Mouse (Mus musculus): ENCODE results near the gene Slc35f1. TPM values are rescaled to one million over a fixed set of nuclear protein-coding genes. Genes with fewer than 3 reads are reported as not detected.

Gene Slc35f1
- polyA plus RNA-seq, 1 experiment = not detected

- TF ChIP-seq FLI1 (IDR thresholded peaks at IDR 0.05; ENCODE audit: low read length) (no peak), GATA1 (IDR thresholded peaks at IDR 0.05; ENCODE audit: borderline replicate concordance, low read length) (no peak)
- Histone ChIP-seq H3K9me3 (no peaks in the 10 kb centered on the region), H3K27me3 (replicated peaks) (no peaks in the 10 kb centered on the region), H3K4me3 (replicated peaks) (no peak overlapping the region), H3K4me1 (no peaks in the 10 kb centered on the region), H3K36me3 (replicated peaks; ENCODE audit: low read length) (no peaks in the 10 kb centered on the region)
Observed at GRCm38 (mm10) chr10:52904914-52905313, 214.6 kb downstream of the Slc35f1 start.

- Histone ChIP-seq H3K4me1 (no peaks in the 10 kb centered on the region), H3K4me3 (replicated peaks) (no peak overlapping the region), H3K27me3 (replicated peaks) (no peaks in the 10 kb centered on the region), H3K36me3 (replicated peaks; ENCODE audit: low read length) (no peaks in the 10 kb centered on the region), H3K9me3 (no peaks in the 10 kb centered on the region)
- TF ChIP-seq FLI1 (IDR thresholded peaks at IDR 0.05; ENCODE audit: low read length) = no peak
- TF ChIP-seq GATA1 (IDR thresholded peaks at IDR 0.05; ENCODE audit: borderline replicate concordance, low read length) = no peak
Observed at GRCm38 (mm10) chr10:52911762-52912161, 221.4 kb downstream of the Slc35f1 start.

- TF ChIP-seq GATA1 (IDR thresholded peaks at IDR 0.05; ENCODE audit: borderline replicate concordance, low read length) (no peak), FLI1 (IDR thresholded peaks at IDR 0.05; ENCODE audit: low read length) (no peak)
- Histone ChIP-seq H3K4me3 (replicated peaks) (no peak overlapping the region), H3K4me1 (no peaks in the 10 kb centered on the region), H3K36me3 (replicated peaks; ENCODE audit: low read length) (no peaks in the 10 kb centered on the region), H3K9me3 (no peaks in the 10 kb centered on the region), H3K27me3 (replicated peaks) (no peaks in the 10 kb centered on the region)
Observed at GRCm38 (mm10) chr10:52918715-52919114, 228.4 kb downstream of the Slc35f1 start.

- H3K9me3 ChIP-seq = no peaks in the 10 kb centered on the region
- H3K4me1 ChIP-seq = no peaks in the 10 kb centered on the region
- no peaks in the 10 kb centered on the region for H3K27me3 ChIP-seq (replicated peaks)
- no peak overlapping the region for H3K4me3 ChIP-seq (replicated peaks)
- no peaks in the 10 kb centered on the region for H3K36me3 ChIP-seq (replicated peaks; ENCODE audit: low read length)
- TF ChIP-seq FLI1 (IDR thresholded peaks at IDR 0.05; ENCODE audit: low read length) (no peak), GATA1 (IDR thresholded peaks at IDR 0.05; ENCODE audit: borderline replicate concordance, low read length) (no peak)
Observed at GRCm38 (mm10) chr10:52923143-52923542, 232.8 kb downstream of the Slc35f1 start.

GRCm38 (mm10) chr10:52926330-52926729 lies 236.0 kb downstream of the Slc35f1 start:
- H3K4me1 ChIP-seq = no peaks in the 10 kb centered on the region
- H3K27me3 ChIP-seq (replicated peaks) = no peaks in the 10 kb centered on the region
- no peak for TF ChIP-seq FLI1 (IDR thresholded peaks at IDR 0.05; ENCODE audit: low read length)
- TF ChIP-seq GATA1 (IDR thresholded peaks at IDR 0.05; ENCODE audit: borderline replicate concordance, low read length) = no peak
- H3K9me3 ChIP-seq = no peaks in the 10 kb centered on the region
- no peak overlapping the region for H3K4me3 ChIP-seq (replicated peaks)
- H3K36me3 ChIP-seq (replicated peaks; ENCODE audit: low read length) = no peaks in the 10 kb centered on the region

- Histone ChIP-seq H3K4me3 (replicated peaks) (no peak overlapping the region), H3K4me1 (no peaks in the 10 kb centered on the region), H3K9me3 (no peaks in the 10 kb centered on the region), H3K27me3 (replicated peaks) (no peaks in the 10 kb centered on the region), H3K36me3 (replicated peaks; ENCODE audit: low read length) (no peaks in the 10 kb centered on the region)
- TF ChIP-seq FLI1 (IDR thresholded peaks at IDR 0.05; ENCODE audit: low read length) (no peak), GATA1 (IDR thresholded peaks at IDR 0.05; ENCODE audit: borderline replicate concordance, low read length) (no peak)
Observed at GRCm38 (mm10) chr10:52932159-52932558, 241.8 kb downstream of the Slc35f1 start.

- no peaks in the 10 kb centered on the region for H3K36me3 ChIP-seq (replicated peaks; ENCODE audit: low read length)
- TF ChIP-seq GATA1 (IDR thresholded peaks at IDR 0.05; ENCODE audit: borderline replicate concordance, low read length) = no peak
- TF ChIP-seq FLI1 (IDR thresholded peaks at IDR 0.05; ENCODE audit: low read length) = no peak
- H3K4me1 ChIP-seq = no peaks in the 10 kb centered on the region
- H3K9me3 ChIP-seq = no peaks in the 10 kb centered on the region
- no peaks in the 10 kb centered on the region for H3K27me3 ChIP-seq (replicated peaks)
- H3K4me3 ChIP-seq (replicated peaks) = no peak overlapping the region
Observed at GRCm38 (mm10) chr10:52934615-52935014, 244.3 kb downstream of the Slc35f1 start.

- no peak for TF ChIP-seq GATA1 (IDR thresholded peaks at IDR 0.05; ENCODE audit: borderline replicate concordance, low read length)
- TF ChIP-seq FLI1 (IDR thresholded peaks at IDR 0.05; ENCODE audit: low read length) = no peak
- Histone ChIP-seq H3K27me3 (replicated peaks) (no peaks in the 10 kb centered on the region), H3K4me3 (replicated peaks) (no peak overlapping the region), H3K9me3 (no peaks in the 10 kb centered on the region), H3K36me3 (replicated peaks; ENCODE audit: low read length) (no peaks in the 10 kb centered on the region), H3K4me1 (no peaks in the 10 kb centered on the region)
Observed at GRCm38 (mm10) chr10:52940111-52940830, 249.9 kb downstream of the Slc35f1 start.

- no peaks in the 10 kb centered on the region for H3K4me1 ChIP-seq
- no peaks in the 10 kb centered on the region for H3K27me3 ChIP-seq (replicated peaks)
- no peaks in the 10 kb centered on the region for H3K9me3 ChIP-seq
- TF ChIP-seq FLI1 (IDR thresholded peaks at IDR 0.05; ENCODE audit: low read length) (no peak), GATA1 (IDR thresholded peaks at IDR 0.05; ENCODE audit: borderline replicate concordance, low read length) (no peak)
- no peak overlapping the region for H3K4me3 ChIP-seq (replicated peaks)
- no peaks in the 10 kb centered on the region for H3K36me3 ChIP-seq (replicated peaks; ENCODE audit: low read length)
Observed at GRCm38 (mm10) chr10:52940831-52941216, 250.5 kb downstream of the Slc35f1 start.

GRCm38 (mm10) chr10:52952581-52952980 lies 262.2 kb downstream of the Slc35f1 start:
- TF ChIP-seq GATA1 (IDR thresholded peaks at IDR 0.05; ENCODE audit: borderline replicate concordance, low read length) = no peak
- TF ChIP-seq FLI1 (IDR thresholded peaks at IDR 0.05; ENCODE audit: low read length) = no peak
- no peak overlapping the region for H3K4me3 ChIP-seq (replicated peaks)
- no peaks in the 10 kb centered on the region for H3K27me3 ChIP-seq (replicated peaks)
- H3K36me3 ChIP-seq (replicated peaks; ENCODE audit: low read length) = no peaks in the 10 kb centered on the region
- no peaks in the 10 kb centered on the region for H3K4me1 ChIP-seq
- peaks cover 4% of the 10 kb centered on the region; the same call in 1 of the 2 replicates for H3K9me3 ChIP-seq
